Mouse (Mus musculus) olfactory bulb, adult 2 months (tissue): ENCODE measurements around the gene 1700092M07Rik.

Experiments
- CTCF ChIP-seq: fragments of 200-500 bp; IDR thresholded peaks from 2 replicates; pipeline ENCODE4 v1.5.1; 2012; ENCODE audit warnings: low read depth, mild to moderate bottlenecking, low read length, moderate library complexity; ENCODE audit not compliant: insufficient read depth
- POLR2A ChIP-seq: fragments of 200-500 bp; IDR thresholded peaks from 2 replicates; pipeline ENCODE4 v1.6.1; 2012; ENCODE audit warnings: mild to moderate bottlenecking, low read depth, low read length, moderate library complexity; ENCODE audit not compliant: insufficient read depth

- TF ChIP-seq CTCF (no peak), POLR2A (no peak)
Observed at GRCm38 (mm10) chr19:8692740-8693139, 47.8 kb upstream of the 1700092M07Rik start.
